Comparison of ENCODE assay signal across 8 mouse cellular contexts in the genomic region with DNA sequence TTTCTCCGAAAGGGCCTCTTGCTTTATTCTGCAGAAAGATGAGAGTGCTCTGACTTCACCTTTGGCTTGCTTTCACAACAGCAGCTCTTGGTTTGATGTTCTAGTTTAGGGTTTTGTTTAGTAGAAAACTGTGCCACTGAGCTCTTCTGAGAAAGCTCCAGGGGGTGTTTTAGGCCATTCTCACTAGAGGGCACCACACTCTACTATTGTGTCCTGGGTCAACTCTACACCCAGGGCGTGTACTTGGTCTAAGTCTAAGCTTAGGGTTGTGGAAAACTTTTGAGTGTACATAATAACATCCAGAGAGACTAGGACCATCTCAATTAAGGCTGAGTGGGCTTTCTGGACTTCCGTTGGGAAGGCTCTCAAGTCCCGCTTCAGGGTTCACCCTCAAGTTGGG.
DNase-seq lines count a peak whose midpoint lies in the region; ATAC-seq and TF ChIP-seq lines count a peak whose summit lies in the region.

No protein-coding gene starts in this region.

- no peaks in the 10 kb centered on the region for H3K27me3 ChIP-seq in forebrain, embryonic 12.5 days
- H3K27me3 ChIP-seq in forebrain, embryonic 10.5 days (ENCODE audit: poor library complexity, severe bottlenecking), result no peaks in the 10 kb centered on the region

- peak; percentile 33 for DNase-seq in gastrocnemius, adult 2 months
- no peak for DNase-seq in gastrocnemius, postnatal 10 days
- DNase-seq in CD4-positive, CD25-positive, alpha-beta regulatory T cell, adult 2 months (ENCODE audit: low read depth, low spot score), result peak; percentile 48
- peak; percentile 46 to 57 for DNase-seq in adrenal gland, postnatal 36 days
- peak; percentile 31 to 40 for DNase-seq in kidney, postnatal 4 days
- DNase-seq in forebrain, embryonic 10.5 days (ENCODE audit: extremely low spot score, low spot score), result no peak
- no peak for DNase-seq in spleen, postnatal 14 days (ENCODE audit: low spot score in 2 of 2)

- H3K4me1 ChIP-seq in forebrain, embryonic 12.5 days, result peaks cover 7% of the 10 kb centered on the region
- peaks cover 8% of the 10 kb centered on the region for H3K4me1 ChIP-seq in forebrain, embryonic 10.5 days

- H3K36me3 ChIP-seq in forebrain, embryonic 12.5 days (replicated peaks), result 0 out of 2 replicates have a peak, but pooled peaks cover 6% of the 10 kb centered on the region
- H3K36me3 ChIP-seq in forebrain, embryonic 10.5 days (replicated peaks), result peaks cover 13% of the 10 kb centered on the region

- no peak overlapping the region for H3K27ac ChIP-seq in gastrocnemius, adult 2 months
- no peak overlapping the region for H3K27ac ChIP-seq in forebrain, embryonic 12.5 days
- no peak overlapping the region for H3K27ac ChIP-seq in forebrain, embryonic 10.5 days

- peak; percentile 75 for TF ChIP-seq CTCF in gastrocnemius, adult 2 months (IDR thresholded peaks at IDR 0.05)

- H3K9ac ChIP-seq in forebrain, embryonic 12.5 days, result no peak overlapping the region

- no peaks in the 10 kb centered on the region for H3K9me3 ChIP-seq in forebrain, embryonic 12.5 days
- no peaks in the 10 kb centered on the region for H3K9me3 ChIP-seq in forebrain, embryonic 10.5 days

- intact Hi-C loops in gastrocnemius, adult 2 months (cut with DNase I), result loop anchor here (1.0 kb wide), 1 partner anchor 285 kb away; no protein-coding TSS in a partner anchor

- no peak overlapping the region for H3K4me2 ChIP-seq in forebrain, embryonic 12.5 days

- WGBS in forebrain, embryonic 12.5 days, result 88% methylated on average over 4 of the region's 4 CpGs
- 87% methylated on average over 4 of the region's 4 CpGs for WGBS in forebrain, embryonic 10.5 days

- no peak overlapping the region for H3K4me3 ChIP-seq in gastrocnemius, adult 2 months
- no peak overlapping the region for H3K4me3 ChIP-seq in forebrain, embryonic 12.5 days (replicated peaks)
- no peak overlapping the region for H3K4me3 ChIP-seq in forebrain, embryonic 10.5 days

- no peak for ATAC-seq in forebrain, embryonic 12.5 days (ENCODE audit: low FRiP score)

Comparison
In these comparisons a context has a peak if more than half of its experiments do, and no peak if none do; other contexts are left out.
1. DNase-seq: peak in gastrocnemius, adult 2 months (single experiment), CD4-positive, CD25-positive, alpha-beta regulatory T cell, adult 2 months (single experiment), adrenal gland, postnatal 36 days (2 of 2) and kidney, postnatal 4 days (2 of 2); none in gastrocnemius, postnatal 10 days (single experiment), forebrain, embryonic 10.5 days (single experiment) and spleen, postnatal 14 days (0 of 2).